Mouse (Mus musculus): ENCODE results near the gene Gm10309. TPM values are rescaled to one million over a fixed set of nuclear protein-coding genes. Genes with fewer than 3 reads are reported as not detected.
A peak's percentile ranks its signal among the peaks of the same experiment; 100 is the strongest.

The Gm10309 gene
- total RNA-seq, 2 experiments from 2014 or later = not detected

DNA sequence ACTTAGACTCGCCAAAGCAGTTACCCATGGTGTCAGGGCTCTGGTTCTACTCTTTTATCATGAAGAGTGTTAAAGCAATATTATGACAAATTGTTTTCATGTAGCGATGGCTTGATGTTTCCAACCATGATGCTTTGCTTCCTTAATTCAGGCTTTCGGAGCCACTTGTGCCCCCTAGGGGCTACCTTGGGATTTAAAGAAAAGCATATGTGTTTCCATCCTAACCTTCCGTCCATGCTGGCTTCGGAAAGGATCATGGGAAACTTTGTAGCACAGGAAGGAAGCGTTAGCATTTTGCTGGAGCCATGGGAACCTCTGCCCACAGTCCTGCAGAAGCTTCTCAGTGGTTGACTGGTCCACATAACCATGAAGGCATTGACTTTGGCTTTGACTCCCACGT lies 13.6 kb upstream of the Gm10309 start:
- DNase-seq (ENCODE audit: low spot score in 2 of 2) = no peak

DNA sequence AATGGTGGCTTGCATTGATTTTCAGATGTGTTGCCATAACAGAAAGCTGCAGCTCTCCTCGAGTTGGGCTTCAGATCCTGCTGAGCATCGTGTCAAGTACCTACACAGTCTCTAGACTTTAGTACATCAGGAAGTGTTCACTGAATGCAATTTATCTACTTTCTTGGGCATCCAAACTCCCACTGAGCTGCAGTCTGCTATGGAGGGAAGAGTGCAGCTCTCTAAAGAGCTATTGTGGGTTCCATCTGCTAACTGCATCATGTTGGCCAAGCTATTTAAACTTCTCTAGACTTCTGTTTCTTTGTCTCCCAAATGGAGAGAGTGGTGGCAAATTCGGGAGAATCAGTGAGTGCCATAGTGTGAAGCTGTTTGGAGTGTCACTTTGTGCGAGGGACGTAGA lies 11.6 kb upstream of the Gm10309 start:
- no peak for DNase-seq (ENCODE audit: low spot score in 2 of 2)
- intact Hi-C loops (cut with DNase I) = no loop called here

More for the DNA sequence above, 13.6 kb upstream of the Gm10309 start:
- intact Hi-C loops (cut with DNase I) = no loop called here

DNA sequence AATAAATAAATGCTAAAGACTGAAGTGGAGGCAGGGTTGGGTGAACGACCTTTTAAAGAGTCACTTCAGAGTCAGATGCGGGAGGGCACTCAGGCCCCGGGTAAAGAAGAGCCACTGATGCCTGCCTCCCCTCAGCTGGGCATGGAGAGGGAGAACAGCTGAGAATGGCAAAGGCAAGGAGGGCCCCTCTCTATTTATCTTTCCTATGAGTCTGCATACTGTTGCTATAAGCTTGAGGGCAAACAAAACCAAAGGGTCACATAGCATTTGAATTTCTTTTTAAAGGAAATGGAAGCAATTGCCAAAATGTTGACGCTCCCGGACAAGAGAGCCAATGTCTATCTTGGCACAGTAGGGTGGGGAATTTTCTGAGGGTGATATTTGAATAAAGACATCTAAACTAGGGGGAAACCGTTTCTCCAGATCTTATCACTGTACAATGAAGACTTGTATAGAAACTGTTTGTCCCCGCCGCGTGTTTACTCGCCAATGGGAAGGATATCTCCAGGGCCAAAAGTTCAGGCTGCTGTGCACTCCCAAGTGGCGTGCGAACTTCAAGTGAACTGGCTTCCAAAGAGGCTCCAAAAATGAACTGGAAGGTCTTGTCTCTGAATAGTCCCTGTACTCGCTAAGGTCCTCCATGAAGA lies 10.1 kb upstream of the Gm10309 start:
- intact Hi-C loops (cut with DNase I) = no loop called here
- no peak for DNase-seq (ENCODE audit: low spot score in 2 of 2)

DNA sequence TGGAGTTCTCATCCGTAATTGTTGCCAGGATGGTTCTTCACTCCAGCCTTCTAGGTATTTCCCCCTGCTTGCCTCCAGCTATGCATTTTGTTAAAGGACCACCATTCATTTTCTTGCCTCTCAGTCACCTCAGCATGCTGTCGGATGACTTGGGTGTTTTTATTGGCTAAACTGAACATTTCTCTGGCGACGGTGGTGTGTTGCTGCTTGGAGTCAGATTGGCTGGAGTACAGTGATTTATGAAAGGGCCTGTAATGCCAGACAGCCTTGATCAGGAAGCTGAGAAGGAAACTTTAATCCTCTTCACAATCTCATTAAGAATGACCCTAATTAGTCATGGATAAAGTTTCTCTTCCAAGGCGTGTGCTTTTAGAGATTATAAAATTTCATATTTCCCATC lies 4.8 kb upstream of the Gm10309 start:
- DNase-seq (ENCODE audit: low spot score in 2 of 2) = no peak
- intact Hi-C loops (cut with DNase I) = no loop called here

DNA sequence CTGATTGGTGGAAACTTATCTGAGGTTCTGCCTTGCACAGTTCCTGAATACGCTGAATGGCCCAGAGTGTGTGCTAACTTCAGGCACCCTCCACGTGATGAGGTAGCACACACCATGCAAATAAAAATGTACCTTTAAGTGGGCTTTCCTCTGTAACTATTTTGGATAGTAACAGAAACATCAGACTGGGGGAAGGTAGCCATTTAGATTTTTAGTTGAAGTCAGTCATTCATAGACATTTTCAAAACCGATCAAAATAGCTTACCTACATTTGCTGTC lies 3.1 kb upstream of the Gm10309 start:
- intact Hi-C loops (cut with DNase I) = no loop called here
- DNase-seq (ENCODE audit: low spot score in 2 of 2) = no peak

DNA sequence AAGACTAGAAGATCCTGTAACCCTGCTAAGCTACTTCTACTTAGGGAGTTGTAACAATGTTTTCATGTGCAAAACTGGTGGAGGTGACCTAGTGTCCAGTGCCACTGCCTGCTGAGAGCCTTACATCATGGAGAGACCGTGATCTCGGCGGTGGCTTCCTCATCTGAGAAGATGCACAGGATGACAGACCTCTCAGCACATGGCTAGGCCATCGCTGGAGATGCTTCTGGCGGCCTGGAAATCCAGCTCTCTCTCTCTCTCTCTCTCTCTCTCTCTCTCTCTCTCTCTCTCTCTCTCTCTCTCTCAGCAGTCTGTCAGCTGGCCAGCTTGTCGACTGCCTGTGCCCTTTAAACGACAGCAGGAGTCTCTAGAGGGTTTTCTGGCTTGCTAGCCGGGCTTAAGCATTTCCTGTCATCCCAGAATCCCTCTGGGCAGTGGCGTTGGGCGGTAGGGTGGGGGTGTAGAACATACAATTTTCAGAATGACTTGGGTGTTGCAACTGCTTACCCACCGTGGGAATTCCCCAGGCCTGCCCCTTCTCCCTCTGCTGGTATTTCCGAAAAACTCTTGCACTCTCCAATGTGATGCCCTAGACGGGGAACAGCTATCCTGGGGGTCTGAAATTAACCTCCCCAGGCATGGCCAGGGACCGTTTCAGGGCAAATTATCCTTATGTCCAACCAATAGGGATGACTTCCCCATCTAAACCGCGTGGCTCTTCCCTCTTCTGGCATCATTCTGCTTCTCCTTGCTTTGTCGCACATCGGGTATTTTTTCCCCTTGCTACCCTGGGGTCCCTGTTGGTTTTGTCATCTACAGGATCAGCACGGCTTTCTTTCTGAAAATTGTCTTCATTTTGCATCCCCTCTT lies 2.5 kb upstream of the Gm10309 start:
- no peak for DNase-seq (ENCODE audit: low spot score in 2 of 2)
- intact Hi-C loops (cut with DNase I) = no loop called here

DNA sequence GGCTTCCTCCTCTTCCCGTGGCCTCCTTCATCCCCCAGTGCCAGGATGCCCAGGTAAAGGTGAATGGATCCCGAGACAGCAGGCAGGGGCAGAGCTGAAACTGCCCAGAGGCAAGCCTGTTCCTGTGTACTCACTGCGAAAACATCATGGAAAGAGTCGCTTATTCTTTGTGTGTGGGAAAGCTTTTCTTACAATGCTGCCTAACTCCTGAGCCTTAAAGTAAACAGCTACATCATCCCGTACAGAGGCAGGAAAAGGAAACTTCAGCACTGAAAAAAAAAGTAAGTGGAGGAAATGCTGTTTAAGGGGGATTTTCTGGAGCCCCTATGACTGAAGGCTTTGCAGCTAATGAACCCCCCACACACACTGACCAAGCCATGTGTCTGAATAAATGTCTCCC lies 1.8 kb upstream of the Gm10309 start:
- intact Hi-C loops (cut with DNase I) = no loop called here
- DNase-seq (ENCODE audit: low spot score in 2 of 2) = no peak

DNA sequence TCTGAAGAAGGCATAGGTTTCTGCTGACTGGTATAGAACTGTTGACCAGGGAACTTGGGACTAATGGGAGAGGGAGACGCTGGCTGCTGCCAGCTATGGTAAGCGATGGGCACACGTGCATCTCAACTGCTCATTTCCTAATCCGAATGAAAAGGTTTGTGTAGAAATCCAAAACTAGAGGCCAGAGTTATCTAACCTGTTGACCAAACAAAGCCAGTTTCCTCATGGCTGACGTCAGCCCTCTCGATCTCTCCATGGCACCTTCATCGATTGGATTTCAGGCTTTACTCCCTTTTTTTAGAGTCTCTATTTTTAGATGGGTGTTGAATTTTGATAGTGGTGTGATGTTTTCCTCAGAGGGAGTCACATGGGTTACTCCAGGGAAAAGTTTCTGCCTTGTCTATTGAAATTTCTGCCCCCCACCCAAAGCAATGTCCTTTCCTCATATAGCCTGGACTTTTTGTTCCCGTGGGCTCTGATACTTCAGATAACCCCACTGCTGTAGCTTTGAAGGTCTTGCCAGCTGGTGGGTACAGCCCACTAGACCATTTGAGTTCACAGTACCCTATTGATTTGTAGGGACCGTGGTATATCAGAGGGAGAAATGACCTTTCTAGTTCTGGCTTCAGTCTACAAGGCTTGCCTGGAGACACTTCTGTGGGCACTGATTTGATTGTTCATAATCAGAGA lies 1.7 kb downstream of the Gm10309 start:
- intact Hi-C loops (cut with DNase I) = no loop called here
- DNase-seq (ENCODE audit: low spot score in 2 of 2) = no peak

DNA sequence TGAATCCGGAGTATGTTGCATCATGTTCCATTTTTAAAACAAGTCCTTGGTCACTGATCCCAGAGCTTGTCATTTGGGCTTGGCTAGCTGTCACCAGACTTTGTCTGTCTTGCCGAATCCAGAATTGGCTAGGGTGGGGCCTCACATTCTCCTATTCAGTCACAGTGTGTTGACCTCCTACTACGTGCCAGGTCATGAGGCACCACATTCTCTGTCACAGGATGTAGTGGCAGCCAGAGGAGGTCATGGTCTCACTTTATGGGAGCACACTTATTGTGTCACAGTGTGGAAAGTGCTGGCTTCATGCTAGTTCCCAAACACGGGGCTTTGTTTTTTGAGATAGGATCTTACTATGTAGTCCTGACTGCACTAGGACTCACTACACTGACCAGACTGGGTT lies 3.6 kb downstream of the Gm10309 start:
- intact Hi-C loops (cut with DNase I) = no loop called here
- no peak for DNase-seq (ENCODE audit: low spot score in 2 of 2)

DNA sequence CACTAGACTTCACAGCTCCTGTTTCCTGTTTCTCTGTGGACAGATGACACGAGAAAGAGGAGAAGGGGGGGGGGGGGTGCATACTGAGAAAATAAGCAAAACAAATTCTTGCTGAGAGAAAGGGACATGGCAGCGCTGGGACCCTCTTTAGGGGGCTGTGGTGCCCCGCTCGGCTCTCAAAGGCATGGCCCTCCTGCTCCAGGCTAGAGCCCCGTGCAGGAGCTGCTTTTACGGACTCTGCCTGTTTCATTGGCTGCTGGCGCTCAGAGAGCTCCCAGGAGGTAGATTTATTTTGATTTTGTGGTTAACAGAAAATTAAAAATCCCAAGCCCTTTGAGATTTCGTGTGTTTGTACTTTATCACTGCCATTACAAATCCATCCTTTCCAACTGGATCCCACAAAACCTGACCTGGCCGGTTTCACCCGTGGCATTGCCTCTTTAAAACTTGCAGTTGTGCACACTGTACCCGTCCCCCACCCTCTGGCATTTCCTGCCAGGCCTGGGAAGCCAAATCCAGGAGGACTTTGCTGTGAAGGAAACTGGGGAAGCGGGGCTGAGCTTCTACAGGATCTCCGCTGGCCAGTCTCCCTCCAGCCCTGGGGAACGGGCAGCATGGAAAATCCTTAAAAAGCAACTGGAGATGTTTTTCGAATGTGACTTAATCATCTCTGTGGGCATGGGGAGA lies 5.5 kb downstream of the Gm10309 start:
- intact Hi-C loops (cut with DNase I) = loop anchor here (5.0 kb wide), 1 partner anchor 408 kb away; no protein-coding TSS in a partner anchor
- no peak for DNase-seq (ENCODE audit: low spot score in 2 of 2)

DNA sequence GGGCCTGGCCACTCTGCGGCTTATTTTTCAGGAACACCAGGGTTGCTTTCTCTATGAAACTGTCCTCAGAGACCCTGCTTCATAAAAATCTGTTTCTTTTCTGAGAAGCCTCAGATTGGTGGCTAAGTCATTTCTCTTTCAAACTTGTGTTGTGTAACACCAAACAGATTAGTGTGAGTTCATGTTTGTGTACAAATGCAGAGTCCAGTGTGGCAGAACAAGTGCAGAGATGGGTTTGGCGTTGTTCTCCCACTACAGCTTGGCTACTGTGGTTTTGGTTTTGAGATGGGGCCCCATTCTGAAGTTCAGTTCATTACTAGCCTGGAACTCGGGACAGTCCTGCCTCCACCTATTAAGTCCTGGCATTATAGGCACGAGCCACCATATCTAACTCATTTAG lies 7.7 kb downstream of the Gm10309 start:
- no peak for DNase-seq (ENCODE audit: low spot score in 2 of 2)
- intact Hi-C loops (cut with DNase I) = loop anchor here (5.0 kb wide), 1 partner anchor 410 kb away; no protein-coding TSS in a partner anchor

DNA sequence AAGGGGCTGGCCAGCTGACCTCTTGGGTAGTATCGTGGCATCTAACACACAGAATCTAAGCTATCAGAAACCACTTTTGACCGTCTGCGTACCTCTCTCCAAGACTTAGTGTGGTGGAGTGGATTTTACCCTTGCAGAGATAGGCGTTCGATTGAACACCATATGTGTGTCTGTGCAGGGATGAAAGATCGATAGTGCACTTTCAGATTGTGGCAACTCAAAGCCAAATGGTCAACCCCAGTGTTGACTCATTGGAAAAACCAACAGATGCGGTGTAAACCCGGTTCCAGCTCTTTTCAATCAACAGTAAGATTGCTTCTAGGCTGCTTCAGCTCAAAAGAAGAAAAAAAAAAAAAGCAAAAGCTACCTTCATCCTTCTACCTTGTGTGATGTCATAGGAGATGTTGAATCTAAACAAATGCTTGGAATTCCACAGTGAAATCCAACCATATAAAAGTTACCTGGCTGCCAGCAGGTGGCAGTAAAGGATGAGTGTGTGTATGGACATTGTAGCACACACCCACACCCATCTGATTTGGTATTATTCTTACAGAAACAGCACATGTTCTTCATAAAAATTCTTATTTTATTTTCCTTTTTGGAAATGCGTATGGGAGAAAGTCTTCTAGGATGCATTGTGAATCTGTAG lies 8.8 kb downstream of the Gm10309 start:
- peak; percentile 67 to 75 for DNase-seq (ENCODE audit: low spot score in 2 of 2)
- intact Hi-C loops (cut with DNase I) = loop anchor here (5.0 kb wide), 1 partner anchor 411 kb away; no protein-coding TSS in a partner anchor

DNA sequence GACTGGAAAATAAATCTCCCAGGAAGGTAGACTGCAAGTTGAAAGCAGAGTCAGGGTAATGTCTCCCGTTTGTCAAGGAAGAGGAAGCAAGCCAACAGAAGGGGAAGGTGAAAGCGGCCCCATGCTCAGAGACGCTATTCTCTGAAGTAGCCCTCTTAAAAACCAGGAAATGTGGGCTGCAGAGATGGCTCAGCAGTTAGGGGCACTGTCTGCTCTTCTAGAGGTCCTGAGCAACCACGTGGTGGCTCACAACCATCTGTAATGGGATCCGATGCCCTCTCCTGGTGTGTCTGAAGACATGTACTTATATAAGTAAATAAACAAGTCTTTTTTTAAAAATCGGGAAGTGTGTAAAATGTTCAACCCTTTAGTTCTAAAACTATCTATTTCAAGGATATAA lies 10.1 kb downstream of the Gm10309 start:
- DNase-seq (ENCODE audit: low spot score in 2 of 2) = no peak
- intact Hi-C loops (cut with DNase I) = loop anchor here (5.0 kb wide), 2 partner anchors 317 to 412 kb away; no protein-coding TSS in a partner anchor

DNA sequence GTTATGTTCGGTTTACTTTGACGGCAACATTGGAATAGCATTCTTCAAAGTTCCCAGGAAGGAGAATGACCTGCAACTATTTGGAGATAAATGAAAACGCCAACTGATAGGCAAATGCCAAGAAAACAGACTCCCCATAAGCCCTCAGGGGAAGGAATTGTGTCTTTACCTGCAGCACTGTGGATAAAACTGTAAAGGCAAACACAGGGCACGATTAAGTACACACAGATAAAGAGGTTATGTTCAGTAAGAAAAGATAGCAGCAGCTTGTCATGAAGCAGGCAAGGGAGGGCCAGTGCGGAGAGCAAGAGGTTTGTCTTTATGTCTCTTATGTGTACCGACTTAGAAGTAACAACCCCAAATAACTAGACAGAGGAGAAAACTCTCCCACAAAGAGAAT lies 10.5 kb downstream of the Gm10309 start:
- intact Hi-C loops (cut with DNase I) = loop anchor here (5.0 kb wide), 1 partner anchor 318 kb away; no protein-coding TSS in a partner anchor
- no peak for DNase-seq (ENCODE audit: low spot score in 2 of 2)

DNA sequence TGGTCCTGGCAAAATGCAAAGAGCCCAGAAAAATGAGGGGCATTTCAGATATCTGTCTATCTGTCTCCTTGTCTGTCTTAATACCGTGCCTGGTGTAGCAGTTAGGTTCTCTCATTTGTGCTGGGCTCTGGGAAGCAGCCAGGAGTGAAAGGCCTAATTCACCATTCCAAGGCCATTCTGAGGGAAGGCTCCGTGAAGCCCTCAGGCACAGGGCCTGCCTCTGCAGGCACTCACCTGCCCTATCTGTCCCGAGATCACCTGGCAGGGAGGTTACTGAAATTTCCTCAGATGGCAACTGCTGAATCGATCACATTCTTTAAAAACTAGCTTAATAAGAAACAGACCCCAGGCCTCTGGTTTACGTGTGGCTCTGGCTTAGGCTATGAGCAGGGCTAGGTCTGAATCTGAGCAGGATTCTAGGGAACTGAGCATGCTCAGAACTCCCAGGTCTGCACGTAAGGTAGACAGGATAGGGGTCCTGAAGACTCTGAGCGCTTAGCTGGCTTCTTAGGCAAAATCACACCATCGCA lies 11.1 kb downstream of the Gm10309 start:
- intact Hi-C loops (cut with DNase I) = loop anchor here (5.0 kb wide), 1 partner anchor 318 kb away; no protein-coding TSS in a partner anchor
- DNase-seq (ENCODE audit: low spot score in 2 of 2) = no peak

DNA sequence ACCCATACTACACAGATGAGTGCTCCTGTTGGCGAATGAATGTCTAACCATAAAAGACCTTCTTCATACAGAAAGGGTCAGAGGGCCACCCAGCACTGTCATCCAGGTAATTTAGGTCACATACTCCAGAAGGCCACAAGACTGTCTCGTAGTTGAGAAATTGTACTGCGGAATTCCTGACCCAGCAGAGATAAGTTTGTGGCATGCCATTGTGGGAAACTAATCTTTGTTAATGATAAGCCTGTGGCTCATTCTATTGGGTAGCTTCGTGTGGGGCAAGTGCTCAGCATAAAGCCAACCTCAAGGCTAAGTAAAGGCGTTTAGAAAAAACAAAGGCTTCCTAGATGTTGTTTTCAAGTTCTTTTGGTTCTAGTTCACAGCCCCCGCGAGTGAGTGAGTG lies 12.7 kb downstream of the Gm10309 start:
- no peak for DNase-seq (ENCODE audit: low spot score in 2 of 2)
- intact Hi-C loops (cut with DNase I) = loop anchor here (5.0 kb wide), 1 partner anchor 320 kb away; no protein-coding TSS in a partner anchor

DNA sequence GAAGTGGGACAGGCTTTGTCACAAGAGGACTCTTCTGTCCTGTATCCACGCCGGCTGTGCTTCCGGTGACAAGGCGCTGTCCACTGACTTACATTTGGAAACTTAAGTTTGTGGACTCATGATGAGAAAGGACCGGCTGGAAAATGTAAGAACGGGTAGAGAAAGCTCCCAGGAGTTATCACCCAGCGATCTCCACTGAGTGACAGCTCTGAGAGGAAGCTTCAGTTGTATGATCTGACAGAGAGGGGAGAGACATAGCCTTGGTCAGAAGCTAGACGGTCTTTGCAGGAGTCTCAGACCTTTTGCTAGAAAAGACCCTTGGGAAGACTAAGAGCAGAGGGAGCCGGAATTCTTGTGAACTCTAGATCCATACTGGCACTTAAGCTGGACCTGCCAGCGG lies 15.2 kb downstream of the Gm10309 start:
- intact Hi-C loops (cut with DNase I) = loop anchor here (5.0 kb wide), 1 partner anchor 322 kb away; no protein-coding TSS in a partner anchor
- DNase-seq (ENCODE audit: low spot score in 2 of 2) = no peak

DNA sequence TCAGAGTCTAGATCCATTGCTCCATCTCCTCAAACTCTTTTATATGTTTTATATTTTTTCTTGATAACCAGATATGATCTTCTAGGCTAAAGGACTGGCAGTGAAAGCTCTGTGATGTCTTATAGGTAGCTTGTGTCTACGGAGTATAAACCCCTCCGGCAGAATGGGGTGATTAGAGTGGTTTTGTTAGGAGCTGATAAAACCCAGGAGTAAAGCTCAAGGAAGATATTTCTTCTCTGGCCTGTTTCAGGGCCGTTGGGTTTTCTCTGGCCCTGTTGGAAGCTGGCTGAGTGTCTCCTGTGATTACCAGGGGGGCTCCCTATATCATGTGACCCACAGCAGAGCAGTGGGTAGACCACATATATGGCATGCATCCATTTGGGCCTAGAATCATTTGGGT lies 17.6 kb downstream of the Gm10309 start:
- intact Hi-C loops (cut with DNase I) = no loop called here

DNA sequence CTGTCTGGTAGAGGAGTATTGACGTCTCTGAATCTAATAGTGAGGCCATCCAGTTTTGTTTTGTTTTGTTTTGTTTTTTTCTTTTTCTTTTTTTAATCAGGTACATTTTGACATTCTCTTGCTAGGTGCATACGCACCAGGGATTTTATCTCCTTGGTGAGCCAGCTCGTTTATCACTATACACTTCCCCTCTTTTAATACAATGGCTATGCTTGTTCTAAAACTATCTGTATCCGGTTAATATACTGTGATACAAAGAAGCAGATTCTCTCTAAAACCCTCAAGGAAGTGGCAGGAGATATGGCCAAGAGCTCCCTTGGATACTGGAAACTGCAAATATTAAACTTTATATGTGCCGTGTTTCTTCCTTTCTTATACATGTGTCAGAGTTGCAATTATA lies 18.4 kb downstream of the Gm10309 start:
- no peak for DNase-seq (ENCODE audit: low spot score in 2 of 2)
- intact Hi-C loops (cut with DNase I) = no loop called here

More for the DNA sequence above, 17.6 kb downstream of the Gm10309 start:
- no peak for DNase-seq (ENCODE audit: low spot score in 2 of 2)
